Comparison of ENCODE assay signal across 9 mouse cellular contexts in the genomic region with DNA sequence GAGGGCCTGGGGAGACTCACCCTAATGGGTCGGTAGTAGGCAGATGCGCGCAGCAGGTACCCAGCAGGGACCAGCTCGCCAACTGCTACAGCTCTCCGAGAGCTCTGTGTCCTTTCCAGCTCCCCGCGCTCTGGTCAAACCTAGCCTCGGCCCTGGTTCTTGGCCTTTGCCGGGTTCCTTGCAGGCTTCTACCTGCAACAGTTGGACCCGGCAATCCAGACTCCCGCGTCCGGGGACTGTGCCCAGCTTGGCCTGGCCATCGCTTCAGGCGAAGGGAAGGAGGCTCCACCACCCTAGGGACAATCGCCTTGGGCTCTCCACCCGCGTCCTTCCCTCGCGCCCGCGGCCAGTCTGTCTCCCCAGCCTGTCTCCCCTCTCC. TPM values are rescaled to one million over a fixed set of nuclear protein-coding genes. Genes with fewer than 3 reads are reported as not detected.
DNase-seq lines count a peak whose midpoint lies in the region; ATAC-seq and TF ChIP-seq lines count a peak whose summit lies in the region.
"Had no signal": no experiment of that assay in that cellular context is flagged by ENCODE, and none has a peak within 500 bp of the region (broad histone marks: within the 10 kb centered on the region; RNA-seq: fewer than 3 reads in every experiment).

No protein-coding gene starts in this region.

- peaks cover 3% of the 10 kb centered on the region; the same call in 1 of the 2 replicates for H3K4me1 ChIP-seq in spleen, adult 2 months (ENCODE audit: control insufficient read depth, insufficient read depth, insufficient read length)
- H3K4me1 ChIP-seq in limb, embryonic 13.5 days: peaks cover 22% of the 10 kb centered on the region
- H3K4me1 ChIP-seq in stomach, postnatal 0 days (replicated peaks; ENCODE audit: control insufficient read depth, insufficient read depth): no peaks in the 10 kb centered on the region
- H3K4me1 ChIP-seq in thymus, adult 2 months (replicated peaks; ENCODE audit: control insufficient read depth, insufficient read depth, low read length): peaks cover 13% of the 10 kb centered on the region

- ATAC-seq in limb, embryonic 13.5 days (ENCODE audit: low FRiP score, low read depth): no peak
- ATAC-seq in stomach, postnatal 0 days (ENCODE audit: low FRiP score, low TSS enrichment): no peak

- TF ChIP-seq POLR2A in spleen, adult 2 months (IDR thresholded peaks at IDR 0.05; ENCODE audit: low read depth, low read length): no peak
- TF ChIP-seq POLR2A in thymus, adult 2 months (IDR thresholded peaks at IDR 0.05; ENCODE audit: control insufficient read depth, extremely low read depth, insufficient read depth, low read length, poor library complexity): no peak

- TF ChIP-seq CTCF in spleen, adult 2 months (IDR thresholded peaks at IDR 0.05; ENCODE audit: extremely low read depth, insufficient read depth, insufficient read length, insufficient replicate concordance): no peak
- TF ChIP-seq CTCF in stomach, postnatal 0 days (IDR thresholded peaks at IDR 0.05; ENCODE audit: low read depth): no peak
- no peak for TF ChIP-seq CTCF in thymus, adult 2 months (IDR thresholded peaks at IDR 0.05; ENCODE audit: borderline replicate concordance, control insufficient read depth, extremely low read depth, insufficient read depth, low read length, poor library complexity)

- H3K9me3 ChIP-seq in limb, embryonic 13.5 days: no peaks in the 10 kb centered on the region
- no peaks in the 10 kb centered on the region for H3K9me3 ChIP-seq in stomach, postnatal 0 days (ENCODE audit: control insufficient read depth, low read length)

- WGBS in spleen, adult 2 months: 7% methylated on average over 22 of the region's 22 CpGs
- 1% methylated on average over 22 of the region's 22 CpGs for WGBS in limb, embryonic 13.5 days
- WGBS in stomach, postnatal 0 days: 2% methylated on average over 21 of the region's 22 CpGs
- 7% methylated on average over 22 of the region's 22 CpGs for WGBS in thymus, adult 2 months

- peak overlapping the region; percentile 77 for H3K4me2 ChIP-seq in limb, embryonic 13.5 days (replicated peaks)
- peak overlapping the region; percentile 55 for H3K4me2 ChIP-seq in stomach, postnatal 0 days (replicated peaks; ENCODE audit: low read depth)

- peak; percentile 56 for DNase-seq in adrenal gland, postnatal 14 days
- DNase-seq in adrenal gland, adult 8-10 months: no peak
- DNase-seq in spleen, adult 2 months (ENCODE audit: low read depth in 1 of 2, low spot score in 2 of 2): no peak
- no peak for DNase-seq in spleen, adult 12 weeks (ENCODE audit: low spot score)
- no peak for DNase-seq in stomach, postnatal 0 days (ENCODE audit: low spot score)
- no peak for DNase-seq in embryo, embryonic 10.5 days (ENCODE audit: low spot score)
- DNase-seq in thymus, adult 2 months: no peak

- H3K4me3 ChIP-seq in spleen, adult 2 months (ENCODE audit: extremely low read depth, insufficient read depth, insufficient read length): 0 out of 2 replicates have a peak overlapping the region, but pooled peaks have one; percentile 11
- peak overlapping the region; percentile 47 for H3K4me3 ChIP-seq in limb, embryonic 13.5 days
- peak overlapping the region; percentile 28 for H3K4me3 ChIP-seq in stomach, postnatal 0 days (ENCODE audit: low read depth, low read length)
- H3K4me3 ChIP-seq in thymus, adult 2 months (ENCODE audit: control insufficient read depth, insufficient read depth, low read length): no peak overlapping the region

- H3K27ac ChIP-seq in spleen, adult 2 months (ENCODE audit: insufficient read depth, low read length): no peak overlapping the region
- no peak overlapping the region for H3K27ac ChIP-seq in limb, embryonic 13.5 days
- H3K27ac ChIP-seq in stomach, postnatal 0 days (replicated peaks): no peak overlapping the region
- H3K27ac ChIP-seq in thymus, adult 2 months (ENCODE audit: control insufficient read depth, insufficient read depth, low read length): no peak overlapping the region
- H3K27ac ChIP-seq: macrophage had no signal

- H3K36me3 ChIP-seq in spleen, adult 2 months (ENCODE audit: control insufficient read depth, insufficient read depth, low read length): peaks cover 13% of the 10 kb centered on the region
- H3K36me3 ChIP-seq in limb, embryonic 13.5 days: peaks cover 20% of the 10 kb centered on the region
- no peaks in the 10 kb centered on the region for H3K36me3 ChIP-seq in stomach, postnatal 0 days (ENCODE audit: control insufficient read depth, insufficient read depth, low read length)
- 0 out of 2 replicates have a peak, but pooled peaks cover 7% of the 10 kb centered on the region for H3K36me3 ChIP-seq in thymus, adult 2 months (ENCODE audit: control insufficient read depth, insufficient read depth, low read length)

- no peak for TF ChIP-seq EP300 in stomach, postnatal 0 days (optimal IDR thresholded peaks at IDR 0.05)

- H3K27me3 ChIP-seq in spleen, adult 2 months (ENCODE audit: control insufficient read depth, insufficient read depth, low read length): peaks cover 22% of the 10 kb centered on the region
- H3K27me3 ChIP-seq in limb, embryonic 13.5 days: peaks cover 92% of the 10 kb centered on the region
- H3K27me3 ChIP-seq in stomach, postnatal 0 days (ENCODE audit: control insufficient read depth, insufficient read depth, low read length): peaks cover 15% of the 10 kb centered on the region
- peaks cover 9% of the 10 kb centered on the region for H3K27me3 ChIP-seq in thymus, adult 2 months (ENCODE audit: control insufficient read depth, insufficient read depth, low read length)

- peak overlapping the region; percentile 59 for H3K9ac ChIP-seq in limb, embryonic 13.5 days
- H3K9ac ChIP-seq in stomach, postnatal 0 days (ENCODE audit: low read length): no peak overlapping the region

RNA-seq across cellular contexts. Expression of gene Grin2c, which starts 0.7 kb away (rescaled TPM):
- 0.90 and 0.96 TPM in 2 replicates for total RNA-seq in adrenal gland, postnatal 14 days (2021)
- total RNA-seq in adrenal gland, adult 8-10 months (2022): 10 to 100 TPM in 2 of 4 experiments, 1 to 10 TPM in 2; 2.2 to 32.8 (median 13.6) TPM
- 9.5 and 13.7 TPM in 2 replicates for polyA plus RNA-seq in spleen, adult 2 months (2012; rRNA removed)
- polyA plus RNA-seq in limb, embryonic 13.5 days (2015; fragmentation: Nextera tagmentation; extraction: Ambion mirVana): 0.05 and 0.09 TPM in 2 replicates
- not detected in 2 replicates for polyA plus RNA-seq in stomach, postnatal 0 days (2015; fragmentation: Nextera tagmentation; extraction: Ambion mirVana)
- 6.5 and 7.1 TPM in 2 replicates for polyA plus RNA-seq in thymus, adult 2 months (2012; rRNA removed)
- polyA plus RNA-seq: macrophage had no signal

RNA-seq across cellular contexts. Expression of gene Fdxr, which starts 10.5 kb away (rescaled TPM):
- total RNA-seq in adrenal gland, postnatal 14 days (2021): 592 and 605 TPM in 2 replicates
- total RNA-seq in adrenal gland, adult 8-10 months (2022): 1,000 to 10,000 TPM; 1,501 to 2,268 (median 1,689) TPM
- 18.7 and 24.6 TPM in 2 replicates for polyA plus RNA-seq in spleen, adult 2 months (2012; rRNA removed)
- 15.3 and 16.0 TPM in 2 replicates for polyA plus RNA-seq in limb, embryonic 13.5 days (2015; fragmentation: Nextera tagmentation; extraction: Ambion mirVana)
- 6.7 and 7.3 TPM in 2 replicates for polyA plus RNA-seq in stomach, postnatal 0 days (2015; fragmentation: Nextera tagmentation; extraction: Ambion mirVana)
- 31.8 and 36.3 TPM in 2 replicates for polyA plus RNA-seq in thymus, adult 2 months (2012; rRNA removed)

RNA-seq across cellular contexts. Expression of gene Fads6, which starts 31.1 kb away (rescaled TPM):
- 18.4 and 21.2 TPM in 2 replicates for total RNA-seq in adrenal gland, postnatal 14 days (2021)
- 100 to 1,000 TPM in 2 of 4 experiments, 10 to 100 TPM in 2; 43.3 to 117 (median 82.2) TPM for total RNA-seq in adrenal gland, adult 8-10 months (2022)
- 1.1 TPM in 2 replicates for polyA plus RNA-seq in spleen, adult 2 months (2012; rRNA removed)
- 0.09 and 0.15 TPM in 2 replicates for polyA plus RNA-seq in limb, embryonic 13.5 days (2015; fragmentation: Nextera tagmentation; extraction: Ambion mirVana)
- polyA plus RNA-seq in stomach, postnatal 0 days (2015; fragmentation: Nextera tagmentation; extraction: Ambion mirVana): 1.3 and 1.5 TPM in 2 replicates
- polyA plus RNA-seq in thymus, adult 2 months (2012; rRNA removed): 1.6 and 2.1 TPM in 2 replicates

RNA-seq across cellular contexts. Expression of gene Otop2, which starts 40.6 kb away (rescaled TPM):
- total RNA-seq in adrenal gland, postnatal 14 days (2021): not detected in 2 replicates
- total RNA-seq in adrenal gland, adult 8-10 months (2022): not detected
- polyA plus RNA-seq in spleen, adult 2 months (2012; rRNA removed): not detected in 2 replicates
- 0.11 TPM in 1 of 2 replicates, not detected in the other for polyA plus RNA-seq in limb, embryonic 13.5 days (2015; fragmentation: Nextera tagmentation; extraction: Ambion mirVana)
- polyA plus RNA-seq in stomach, postnatal 0 days (2015; fragmentation: Nextera tagmentation; extraction: Ambion mirVana): 4.2 and 4.7 TPM in 2 replicates
- polyA plus RNA-seq in thymus, adult 2 months (2012; rRNA removed): 0.26 and 0.32 TPM in 2 replicates
- polyA plus RNA-seq: macrophage had no signal

RNA-seq across cellular contexts. Expression of gene Ush1g, which starts 55.5 kb away (rescaled TPM):
- 0.33 and 0.38 TPM in 2 replicates for total RNA-seq in adrenal gland, postnatal 14 days (2021)
- total RNA-seq in adrenal gland, adult 8-10 months (2022): 1 to 10 TPM in 2 of 4 experiments, under 1 TPM in 2; 0.52 to 2.3 (median 1.1) TPM
- 2.0 TPM in 2 replicates for polyA plus RNA-seq in spleen, adult 2 months (2012; rRNA removed)
- polyA plus RNA-seq in limb, embryonic 13.5 days (2015; fragmentation: Nextera tagmentation; extraction: Ambion mirVana): not detected in 2 replicates
- 0.34 and 0.36 TPM in 2 replicates for polyA plus RNA-seq in stomach, postnatal 0 days (2015; fragmentation: Nextera tagmentation; extraction: Ambion mirVana)
- 0.05 and 0.11 TPM in 2 replicates for polyA plus RNA-seq in thymus, adult 2 months (2012; rRNA removed)
- polyA plus RNA-seq: macrophage had no signal
